Mouse (Mus musculus) forebrain, embryonic 12.5 days (tissue): Measurements from ENCODE around the gene Zcchc3. TPM values are rescaled to one million over a fixed set of nuclear protein-coding genes. Genes with fewer than 3 reads are reported as not detected.
"Not testable (repeated sequence)": the region's sequence is repeated elsewhere in the genome, so short reads cannot be mapped to it uniquely, and the experiment has no call there.

ENCODE experiments used
- ATAC-seq: fragments of 200-750 bp; cut with Nextera tagmentation; 2 replicates; pipeline ENCODE4 v1.8.0; 2017; ENCODE audit warnings: moderate TSS enrichment; ENCODE audit not compliant: low FRiP score
- H3K27ac ChIP-seq: fragments of 300-500 bp; sonication (generic); 2 replicates; pipeline ENCODE4 v1.5.1; 2016; ENCODE audit warnings: mild to moderate bottlenecking
- H3K27me3 ChIP-seq: fragments of 300-500 bp; sonication (generic); 2 replicates; pipeline ENCODE4 v1.6.1; 2016; ENCODE audit warnings: mild to moderate bottlenecking
- H3K36me3 ChIP-seq: fragments of 300-500 bp; sonication (generic); replicated peaks from 2 replicates; pipeline ENCODE4 v1.6.1; 2016; ENCODE audit warnings: mild to moderate bottlenecking
- H3K4me1 ChIP-seq: fragments of 300-500 bp; sonication (generic); 2 replicates; pipeline ENCODE4 v1.6.1; 2016
- H3K4me2 ChIP-seq: fragments of 300-500 bp; sonication (generic); 2 replicates; pipeline ENCODE4 v1.6.1; 2016; ENCODE audit warnings: mild to moderate bottlenecking, moderate library complexity
- H3K4me3 ChIP-seq: fragments of 300-500 bp; sonication (generic); replicated peaks from 2 replicates; pipeline ENCODE4 v1.5.1; 2016; ENCODE audit warnings: mild to moderate bottlenecking
- H3K9ac ChIP-seq: fragments of 300-500 bp; sonication (generic); 2 replicates; pipeline ENCODE4 v1.6.1; 2016; ENCODE audit warnings: mild to moderate bottlenecking
- H3K9me3 ChIP-seq: fragments of 300-500 bp; sonication (generic); 2 replicates; pipeline ENCODE4 v1.6.1; 2016
- WGBS: fragments of 180-500 bp; shearing (Covaris S2); methylation state at CpG from one replicate; pipeline ENCODE4 v1.1.7; 2016; 5-methylcytosine and 5-hydroxymethylcytosine counted together
- polyA plus RNA-seq: library from polyadenylated mRNA; unstranded; fragments of >200 nt; fragmentation: Nextera tagmentation; extraction: Ambion mirVana; gene quantifications from 2 replicates; pipeline ENCODE4 v1.2.1, GENCODE M21; 2016

Gene Zcchc3
- polyA plus RNA-seq, 1 experiment from 2014 or later = 55.9 TPM

DNA sequence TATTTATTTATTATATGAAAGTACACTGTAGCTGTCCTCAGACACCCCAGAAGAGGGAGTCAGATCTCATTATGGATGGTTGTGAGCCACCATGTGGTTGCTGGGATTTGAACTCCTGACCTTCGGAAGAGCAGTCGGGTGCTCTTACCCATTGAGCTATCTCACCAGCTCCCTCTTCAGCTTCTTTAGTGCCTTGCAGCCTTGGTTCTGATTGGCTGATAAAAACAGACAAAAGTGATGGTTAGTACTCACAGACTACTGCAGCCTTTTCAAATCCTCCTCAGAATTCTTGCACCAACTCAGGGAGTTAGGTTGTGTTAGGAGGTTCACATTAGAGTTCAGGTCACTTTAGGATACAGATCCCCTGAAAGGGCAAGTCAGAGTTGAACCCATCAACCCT lies 13.7 kb upstream of the Zcchc3 start:
- H3K4me3 ChIP-seq, H3K36me3 ChIP-seq, H3K27ac ChIP-seq, H3K27me3 ChIP-seq, H3K9me3 ChIP-seq, H3K4me2 ChIP-seq, H3K9ac ChIP-seq: not testable (repeated sequence)
- H3K4me1 ChIP-seq = peaks cover 11% of the 10 kb centered on the region
- WGBS = 94% methylated on average over 2 of the region's 2 CpGs
- ATAC-seq = 0 out of 2 replicates have a peak, but pooled peaks have one; percentile 27

DNA sequence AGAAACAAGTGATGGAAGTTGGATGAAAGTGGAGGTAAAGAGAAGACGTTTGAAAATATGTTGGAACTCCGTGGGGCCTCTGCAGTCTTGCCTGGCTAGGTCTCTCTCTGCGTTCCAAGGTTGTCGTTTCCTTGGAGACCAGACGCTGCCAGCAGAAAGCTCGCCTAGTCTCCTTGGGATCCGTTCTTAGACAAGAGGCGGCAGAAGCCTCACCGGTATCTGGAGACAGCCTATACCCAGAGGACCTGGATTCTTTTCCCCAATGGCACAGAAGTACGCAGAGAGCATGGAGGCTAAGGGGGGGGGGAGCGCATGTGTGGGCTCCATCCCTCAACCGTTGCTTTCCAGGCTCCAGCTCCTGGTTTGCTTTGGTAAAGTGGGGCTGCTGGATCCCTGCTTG lies 12.7 kb upstream of the Zcchc3 start:
- Histone ChIP-seq H3K9ac (peak overlapping the region; percentile 3; the same call in 1 of the 2 replicates), H3K27me3 (no peaks in the 10 kb centered on the region), H3K4me3 (no peak overlapping the region), H3K9me3 (no peaks in the 10 kb centered on the region), H3K36me3 (no peaks in the 10 kb centered on the region), H3K4me1 (peaks cover 11% of the 10 kb centered on the region), H3K27ac (no peak overlapping the region), H3K4me2 (peak overlapping the region; percentile 35)
- no peak for ATAC-seq
- WGBS = 3% methylated on average over 12 of the region's 12 CpGs

DNA sequence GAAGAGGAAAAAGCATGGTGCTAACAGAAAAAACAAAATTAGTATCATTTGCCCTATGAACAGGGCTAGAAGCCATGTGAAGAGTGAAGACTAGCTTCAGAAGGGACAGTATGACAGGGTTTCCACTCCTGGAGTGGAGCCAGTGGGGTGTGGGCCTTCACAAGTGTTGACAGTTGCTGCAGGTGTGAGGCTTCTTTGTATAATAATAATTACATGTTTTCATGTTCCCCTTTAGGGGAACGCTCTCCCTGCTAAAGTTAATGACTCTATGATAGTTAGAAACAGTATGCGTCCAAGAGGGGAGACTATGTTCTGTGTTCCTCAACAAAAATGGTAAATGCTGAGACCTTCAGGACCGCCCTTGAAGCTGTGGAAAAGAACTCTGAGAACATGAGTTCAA lies 959 bp upstream of the Zcchc3 start:
- Histone ChIP-seq H3K4me1 (peaks cover 27% of the 10 kb centered on the region), H3K27me3 (no peaks in the 10 kb centered on the region), H3K4me3 (no peak overlapping the region), H3K27ac (peak overlapping the region; percentile 96; the same call in 1 of the 2 replicates), H3K36me3 (no peaks in the 10 kb centered on the region; the same call in 1 of the 2 replicates), H3K9ac (no peak overlapping the region), H3K4me2 (peak overlapping the region; percentile 87; the same call in 1 of the 2 replicates), H3K9me3 (peaks cover 4% of the 10 kb centered on the region; the same call in 1 of the 2 replicates)
- no peak for ATAC-seq
- 94% methylated on average over 3 of the region's 3 CpGs for WGBS

DNA sequence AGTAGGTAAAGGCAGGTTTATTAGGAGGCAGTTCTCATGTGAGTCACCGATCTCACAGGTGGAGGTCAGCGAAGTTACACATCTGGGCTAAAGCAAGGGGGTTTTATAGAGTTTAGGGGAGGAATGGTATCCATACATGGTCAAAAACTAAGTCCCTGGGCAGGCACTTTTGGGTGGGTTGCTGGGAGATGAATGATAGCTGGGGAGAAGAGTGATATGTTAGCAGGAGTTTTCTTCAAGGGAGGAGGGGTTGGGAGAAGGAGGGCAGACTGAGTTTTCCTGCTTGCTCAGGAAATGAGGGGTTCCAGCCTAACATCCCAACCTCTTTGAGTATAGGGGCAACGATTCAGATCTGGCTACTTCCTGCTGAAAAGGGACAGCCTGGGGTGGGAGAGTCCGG lies 460 bp upstream of the Zcchc3 start, which contains the start of gene 6820408C15Rik:
6820408C15Rik (plus strand) TSS at position 301 of the 400 bp plus-strand sequence.
- ATAC-seq = no peak
- 30% methylated on average over 4 of the region's 4 CpGs for WGBS

DNA sequence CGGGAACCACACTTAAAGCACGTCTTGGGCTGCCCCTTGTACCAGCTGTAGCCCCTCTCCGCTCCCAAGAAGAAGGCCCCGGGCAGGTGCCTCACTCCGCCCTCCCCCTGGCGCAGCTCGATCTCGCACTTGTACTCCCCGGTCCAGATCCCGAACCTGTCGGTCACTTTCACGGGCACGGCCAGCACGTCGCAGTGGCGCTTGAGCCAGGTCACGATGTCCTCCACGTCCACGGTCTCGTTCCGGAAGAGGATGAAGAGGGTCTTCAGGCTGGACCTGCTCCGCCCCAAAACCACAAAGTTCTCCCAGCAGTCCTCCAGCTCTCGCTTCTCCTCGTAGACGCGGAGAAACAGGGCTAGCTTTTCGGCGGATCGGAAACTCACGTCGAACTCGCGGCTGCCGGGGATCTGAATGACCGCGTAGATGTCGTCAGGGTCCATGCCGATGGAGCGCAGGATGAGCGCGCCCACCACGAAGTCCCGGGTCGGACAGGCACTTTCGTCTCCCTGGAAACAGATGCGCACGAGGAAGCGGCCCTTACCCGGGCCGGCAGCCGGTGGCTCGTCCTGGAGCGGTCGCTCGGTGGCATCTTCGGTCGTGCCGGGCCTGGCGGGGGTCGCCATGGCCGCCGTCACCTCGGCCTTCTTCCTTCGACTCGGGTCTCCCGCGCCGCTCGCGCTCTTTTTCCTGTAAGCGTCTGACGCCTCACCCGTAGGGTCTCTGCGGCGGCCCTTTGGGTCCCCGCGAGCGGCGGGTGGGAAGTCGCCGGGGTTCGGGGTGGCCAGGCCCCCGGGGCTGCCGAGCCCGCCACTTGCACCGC lies 852 bp downstream of the Zcchc3 start:
- peaks cover 41% of the 10 kb centered on the region for H3K4me1 ChIP-seq
- H3K27me3 ChIP-seq = no peaks in the 10 kb centered on the region
- H3K9me3 ChIP-seq = 0 out of 2 replicates have a peak, but pooled peaks cover 4% of the 10 kb centered on the region
- ATAC-seq = peak; percentile 17; the same call in 1 of the 2 replicates
- peak overlapping the region; percentile 96 for H3K27ac ChIP-seq
- H3K9ac ChIP-seq = peak overlapping the region; percentile 98
- H3K36me3 ChIP-seq = no peaks in the 10 kb centered on the region; the same call in 1 of the 2 replicates
- peak overlapping the region; percentile 87 for H3K4me2 ChIP-seq
- H3K4me3 ChIP-seq = peak overlapping the region; percentile 95
- WGBS = under 1% methylated on average over 83 of the region's 86 CpGs

More for the DNA sequence above, 460 bp upstream of the Zcchc3 start, which contains the start of gene 6820408C15Rik:
- H3K36me3 ChIP-seq = no peaks in the 10 kb centered on the region; the same call in 1 of the 2 replicates
- H3K9me3 ChIP-seq = peaks cover 4% of the 10 kb centered on the region; the same call in 1 of the 2 replicates
- H3K4me1 ChIP-seq = peaks cover 32% of the 10 kb centered on the region
- H3K27ac ChIP-seq = peak within 1 kb of the TSS; percentile 96
- peak within 1 kb of the TSS; percentile 95 for H3K4me3 ChIP-seq
- H3K4me2 ChIP-seq = peak within 1 kb of the TSS; percentile 87
- H3K27me3 ChIP-seq = no peaks in the 10 kb centered on the region
- H3K9ac ChIP-seq = peak within 1 kb of the TSS; percentile 98

DNA sequence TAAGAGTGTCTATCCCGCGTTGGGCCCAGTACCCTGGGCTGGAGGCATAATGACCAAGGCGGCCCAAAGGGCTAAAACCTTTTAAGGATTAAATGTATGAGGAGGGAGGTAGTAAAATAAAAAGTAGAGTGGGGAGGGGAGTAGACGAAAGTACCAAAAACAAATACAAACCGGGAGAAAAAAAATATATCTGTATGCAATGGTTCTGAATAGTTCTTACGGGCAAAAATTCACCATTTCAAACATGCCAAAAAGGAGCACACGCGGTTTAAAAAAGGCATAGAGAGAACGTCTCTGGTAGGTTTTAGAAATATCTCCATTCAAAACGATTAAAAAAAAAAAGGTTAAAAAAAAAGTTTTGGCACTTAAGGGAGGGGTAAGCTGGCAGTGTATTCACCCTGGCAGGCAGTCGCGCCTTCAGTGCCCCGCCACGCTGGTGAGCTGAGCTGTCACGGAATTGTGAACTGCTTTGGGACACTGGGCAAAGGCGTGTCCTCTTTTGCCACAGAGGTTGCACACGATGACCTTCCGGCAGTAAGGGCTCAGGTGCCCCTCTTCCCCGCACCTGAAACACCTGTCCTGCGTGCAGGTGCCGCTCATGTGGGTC lies 1.6 kb downstream of the Zcchc3 start:
- peak overlapping the region; percentile 96 for H3K27ac ChIP-seq
- peak overlapping the region; percentile 87 for H3K4me2 ChIP-seq
- no peak for ATAC-seq
- H3K27me3 ChIP-seq = no peaks in the 10 kb centered on the region
- H3K9ac ChIP-seq = peak overlapping the region; percentile 98
- H3K4me3 ChIP-seq = peak overlapping the region; percentile 95
- 0 out of 2 replicates have a peak, but pooled peaks cover 4% of the 10 kb centered on the region for H3K9me3 ChIP-seq
- H3K36me3 ChIP-seq = no peaks in the 10 kb centered on the region; the same call in 1 of the 2 replicates
- H3K4me1 ChIP-seq = peaks cover 41% of the 10 kb centered on the region
- under 1% methylated on average over 21 of the region's 21 CpGs for WGBS

DNA sequence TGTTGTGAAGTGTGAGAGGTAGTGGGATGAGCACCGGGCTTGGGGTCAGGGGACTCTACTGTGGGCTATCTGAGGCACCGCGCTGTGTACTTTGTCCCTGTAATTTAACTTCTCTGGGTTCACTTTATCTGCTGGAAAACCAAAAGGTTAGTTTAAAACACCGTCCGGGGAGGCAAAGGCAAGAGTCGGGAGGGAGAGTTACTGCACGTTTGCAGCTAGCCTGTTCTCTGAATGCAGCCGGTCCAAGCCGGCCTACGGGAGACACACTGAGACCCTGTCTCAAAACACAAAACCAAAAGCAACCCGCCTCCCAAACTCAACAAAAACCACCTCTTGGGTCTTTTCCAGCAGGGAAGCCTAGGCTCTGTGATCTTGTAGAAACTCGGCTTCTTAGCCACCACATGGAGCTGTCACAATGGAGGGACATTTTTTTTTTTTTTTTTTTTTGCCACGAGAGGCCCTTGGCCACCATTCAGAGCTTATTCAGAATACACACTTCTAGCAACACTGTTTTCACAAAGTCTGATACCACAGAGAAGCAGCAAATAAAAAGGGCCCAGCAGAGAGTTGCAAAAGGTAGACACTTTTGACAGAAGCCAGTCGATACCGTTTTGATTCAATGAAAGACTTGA lies 2.2 kb downstream of the Zcchc3 start:
- H3K27me3 ChIP-seq = no peaks in the 10 kb centered on the region
- H3K9ac ChIP-seq = peak overlapping the region; percentile 98
- ATAC-seq = no peak
- 0 out of 2 replicates have a peak, but pooled peaks cover 4% of the 10 kb centered on the region for H3K9me3 ChIP-seq
- WGBS = 2% methylated on average over 15 of the region's 15 CpGs
- H3K4me3 ChIP-seq = peak overlapping the region; percentile 95
- peak overlapping the region; percentile 87 for H3K4me2 ChIP-seq
- H3K4me1 ChIP-seq = peaks cover 41% of the 10 kb centered on the region
- peak overlapping the region; percentile 96 for H3K27ac ChIP-seq
- H3K36me3 ChIP-seq = no peaks in the 10 kb centered on the region; the same call in 1 of the 2 replicates

DNA sequence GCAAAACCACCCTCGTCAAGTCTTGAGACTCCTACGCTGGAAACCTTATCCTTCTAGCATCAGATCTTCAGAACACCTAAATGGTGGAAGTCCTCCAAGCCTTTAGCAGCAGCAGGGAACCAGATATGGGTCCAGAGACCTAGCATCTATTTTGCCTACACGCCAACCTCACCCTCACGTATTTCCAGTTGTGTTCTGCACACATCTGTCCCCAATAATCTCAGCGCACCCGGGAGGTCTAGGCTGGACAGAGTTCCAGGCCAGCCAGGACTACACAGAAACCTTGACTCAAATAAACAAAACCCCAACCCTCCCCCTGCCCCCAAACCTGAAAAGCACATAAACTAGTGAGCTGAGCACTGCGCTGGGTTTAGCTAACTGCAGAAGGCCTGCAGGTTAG lies 3.4 kb downstream of the Zcchc3 start:
- Histone ChIP-seq H3K9me3 (0 out of 2 replicates have a peak, but pooled peaks cover 4% of the 10 kb centered on the region), H3K36me3 (no peaks in the 10 kb centered on the region; the same call in 1 of the 2 replicates), H3K4me2 (peak overlapping the region; percentile 87), H3K27me3 (no peaks in the 10 kb centered on the region), H3K27ac (peak overlapping the region; percentile 96), H3K4me1 (peaks cover 44% of the 10 kb centered on the region), H3K9ac (peak overlapping the region; percentile 98), H3K4me3 (peak overlapping the region; percentile 95)
- WGBS = 3% methylated on average over 7 of the region's 7 CpGs
- ATAC-seq = no peak

DNA sequence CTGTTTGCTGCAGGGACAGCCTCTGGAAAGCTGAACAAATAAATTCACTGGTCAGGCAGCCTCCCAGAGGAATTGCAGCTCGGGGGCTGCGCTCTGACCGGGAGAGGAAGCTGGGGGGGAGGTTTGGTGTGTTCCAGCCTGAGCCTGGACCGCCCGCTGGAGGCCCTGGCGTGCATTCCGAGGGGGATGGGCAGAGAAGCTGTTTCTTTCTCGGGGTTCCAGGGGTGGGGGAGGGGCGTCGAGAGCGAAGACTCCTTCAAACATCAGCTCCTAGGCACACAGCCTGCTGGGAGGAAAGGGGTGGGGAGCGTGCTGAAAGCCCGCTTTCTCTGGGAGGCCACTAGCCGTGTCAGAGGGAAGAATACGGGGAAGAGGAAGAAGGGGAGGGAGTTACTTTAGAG lies 3.9 kb downstream of the Zcchc3 start:
- Histone ChIP-seq H3K9ac (peak overlapping the region; percentile 98), H3K36me3 (no peaks in the 10 kb centered on the region; the same call in 1 of the 2 replicates), H3K4me2 (peak overlapping the region; percentile 87), H3K27me3 (no peaks in the 10 kb centered on the region), H3K4me3 (peak overlapping the region; percentile 95), H3K4me1 (peaks cover 46% of the 10 kb centered on the region), H3K27ac (peak overlapping the region; percentile 96), H3K9me3 (no peaks in the 10 kb centered on the region)
- 0% methylated on average over 14 of the region's 15 CpGs for WGBS
- ATAC-seq = peak; percentile 81

DNA sequence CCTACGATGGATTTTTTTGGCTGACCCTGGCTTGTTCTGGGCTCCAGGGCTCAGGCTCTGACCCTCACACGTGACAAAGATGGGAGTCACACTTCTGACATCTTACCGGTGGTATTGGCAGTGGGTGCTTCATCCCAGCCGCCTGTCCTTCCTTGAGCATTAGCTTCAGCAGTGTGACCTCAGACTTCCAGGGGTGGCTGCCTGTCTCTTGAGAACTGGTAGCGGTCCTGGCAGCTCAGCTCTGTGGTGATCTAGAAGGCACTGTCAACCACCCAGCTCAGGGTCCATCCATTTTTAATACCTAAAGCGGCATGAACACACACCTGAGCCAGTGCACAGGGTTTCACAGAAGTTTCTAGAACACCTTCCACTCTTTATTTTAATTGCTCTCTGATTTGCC lies 5.0 kb downstream of the Zcchc3 start:
- peak overlapping the region; percentile 87; the same call in 1 of the 2 replicates for H3K4me2 ChIP-seq
- H3K9ac ChIP-seq = peak overlapping the region; percentile 18; the same call in 1 of the 2 replicates
- ATAC-seq = no peak
- 82% methylated on average over 6 of the region's 6 CpGs for WGBS
- no peak overlapping the region for H3K4me3 ChIP-seq
- no peaks in the 10 kb centered on the region for H3K9me3 ChIP-seq
- H3K27me3 ChIP-seq = no peaks in the 10 kb centered on the region
- peaks cover 47% of the 10 kb centered on the region for H3K4me1 ChIP-seq
- peak overlapping the region; percentile 96 for H3K27ac ChIP-seq
- no peaks in the 10 kb centered on the region for H3K36me3 ChIP-seq

DNA sequence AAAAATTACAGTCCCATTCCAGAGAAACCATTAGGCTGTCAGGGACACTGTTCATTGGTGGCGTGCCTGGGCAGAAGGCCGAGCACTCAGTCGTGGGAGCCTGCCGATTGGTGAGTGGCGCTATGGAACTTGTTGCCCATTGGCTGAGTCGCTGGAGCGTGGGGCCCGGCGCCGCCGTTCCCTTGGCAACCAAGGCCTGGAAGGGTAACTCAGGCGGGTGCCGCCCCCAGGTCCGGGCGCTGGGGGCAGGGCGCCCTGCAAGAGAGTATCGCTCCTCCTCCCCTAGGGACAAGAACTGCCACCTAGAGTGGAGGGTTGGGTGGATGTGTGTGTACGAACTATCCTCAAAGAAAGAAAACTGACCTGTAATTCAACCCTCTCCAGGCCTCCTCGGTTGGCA lies 8.7 kb downstream of the Zcchc3 start:
- peak; percentile 96 for ATAC-seq
- under 1% methylated on average over 19 of the region's 19 CpGs for WGBS
- Histone ChIP-seq H3K9ac (peak overlapping the region; percentile 33; the same call in 1 of the 2 replicates), H3K4me2 (peak overlapping the region; percentile 60), H3K27me3 (no peaks in the 10 kb centered on the region), H3K27ac (peak overlapping the region; percentile 83), H3K36me3 (no peaks in the 10 kb centered on the region), H3K4me1 (peaks cover 31% of the 10 kb centered on the region), H3K9me3 (no peaks in the 10 kb centered on the region), H3K4me3 (peak overlapping the region; percentile 33)
